Mouse (Mus musculus): ENCODE measurements around the gene St7. TPM values are rescaled to one million over a fixed set of nuclear protein-coding genes. Genes with fewer than 3 reads are reported as not detected.

The St7 gene
- polyA plus RNA-seq (2011; ENCODE audit: insufficient read length, low read depth, missing spikeins), result 20.0 and 23.0 TPM in 2 replicates

DNA sequence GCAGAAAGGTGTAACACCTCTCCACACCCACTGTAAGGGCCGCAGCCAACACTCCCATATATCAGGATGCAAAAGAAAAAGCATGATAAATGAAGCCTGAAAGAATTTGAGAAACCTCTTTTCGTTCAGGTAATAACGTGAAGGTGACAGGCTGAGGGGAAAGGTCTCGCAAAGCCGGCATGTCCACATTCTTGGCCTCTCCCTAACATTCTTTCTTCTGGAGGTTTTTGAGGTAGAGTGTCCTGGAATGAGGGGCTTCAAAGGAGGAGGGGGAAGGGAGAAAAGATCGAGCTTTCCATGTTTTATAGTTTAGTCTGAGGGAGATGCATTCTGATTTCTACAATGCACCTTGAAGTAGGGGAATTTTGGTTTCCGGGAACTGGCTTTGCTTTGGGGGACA lies at the start of gene St7:
Gene St7 (plus strand): TSS at position 287 of the 400 bp plus-strand sequence.
- Histone ChIP-seq H3K4me3 (ENCODE audit: insufficient read depth, low read length) (peak within 1 kb of the TSS; percentile 54), H3K27ac (ENCODE audit: insufficient read depth, low read length) (peak within 1 kb of the TSS; percentile 65), H3K4me1 (ENCODE audit: control insufficient read depth, insufficient read depth, low read length) (no peaks in the 10 kb centered on the region)
- TF ChIP-seq POLR2A (IDR thresholded peaks at IDR 0.05; ENCODE audit: low read depth, low read length) (no peak), CTCF (IDR thresholded peaks at IDR 0.05; ENCODE audit: borderline replicate concordance, insufficient read depth, low read length) (no peak)

DNA sequence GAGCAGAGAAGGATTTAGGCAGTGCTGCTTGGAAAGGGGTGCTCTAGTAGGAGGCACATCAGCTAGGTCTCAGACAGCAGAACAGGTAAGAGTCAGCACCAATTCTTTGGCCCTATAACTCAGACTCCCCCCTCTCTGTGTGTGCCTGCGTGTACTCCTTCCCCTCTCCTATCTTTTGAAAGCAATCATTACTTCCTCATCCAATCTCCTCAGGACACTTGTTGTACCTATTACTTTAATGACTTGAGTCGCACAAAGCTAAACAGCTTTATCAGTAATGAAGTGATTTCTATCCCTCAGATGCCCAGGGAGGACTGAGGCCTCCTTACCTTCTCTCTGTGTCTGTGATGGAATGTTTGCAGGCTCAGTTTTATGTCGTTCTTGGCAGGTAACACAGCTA lies 46.6 kb upstream of the St7 start:
- TF ChIP-seq CTCF (IDR thresholded peaks at IDR 0.05; ENCODE audit: borderline replicate concordance, insufficient read depth, low read length), result no peak
- no peak for TF ChIP-seq POLR2A (IDR thresholded peaks at IDR 0.05; ENCODE audit: low read depth, low read length)
- H3K27ac ChIP-seq (ENCODE audit: insufficient read depth, low read length), result no peak overlapping the region

DNA sequence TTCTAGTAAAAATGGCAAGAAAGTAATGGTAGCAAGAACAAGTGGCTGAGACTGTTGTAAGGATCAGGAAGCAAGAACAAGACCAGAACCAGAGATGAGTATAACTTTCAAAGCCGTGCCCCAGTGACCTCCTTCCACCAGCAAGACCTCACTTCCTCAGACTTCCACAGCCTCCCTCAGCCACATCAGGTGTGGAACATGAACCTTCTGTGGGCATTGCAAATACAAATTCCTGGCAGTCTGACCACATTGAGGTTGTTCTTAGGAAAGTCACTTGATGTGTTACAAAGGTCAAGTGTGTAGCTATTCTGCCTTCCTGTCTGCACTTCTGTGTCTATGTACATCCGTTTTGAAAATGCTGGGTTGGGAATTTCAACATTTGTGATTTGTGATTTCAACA lies 40.6 kb upstream of the St7 start:
- Histone ChIP-seq H3K27ac (ENCODE audit: insufficient read depth, low read length) (no peak overlapping the region), H3K4me3 (ENCODE audit: insufficient read depth, low read length) (no peak overlapping the region), H3K4me1 (ENCODE audit: control insufficient read depth, insufficient read depth, low read length) (no peaks in the 10 kb centered on the region)
- TF ChIP-seq CTCF (IDR thresholded peaks at IDR 0.05; ENCODE audit: borderline replicate concordance, insufficient read depth, low read length) (no peak), POLR2A (IDR thresholded peaks at IDR 0.05; ENCODE audit: low read depth, low read length) (no peak)

More for the DNA sequence above, 46.6 kb upstream of the St7 start:
- H3K4me3 ChIP-seq (ENCODE audit: insufficient read depth, low read length), result no peak overlapping the region
- H3K4me1 ChIP-seq (ENCODE audit: control insufficient read depth, insufficient read depth, low read length), result peaks cover 5% of the 10 kb centered on the region

DNA sequence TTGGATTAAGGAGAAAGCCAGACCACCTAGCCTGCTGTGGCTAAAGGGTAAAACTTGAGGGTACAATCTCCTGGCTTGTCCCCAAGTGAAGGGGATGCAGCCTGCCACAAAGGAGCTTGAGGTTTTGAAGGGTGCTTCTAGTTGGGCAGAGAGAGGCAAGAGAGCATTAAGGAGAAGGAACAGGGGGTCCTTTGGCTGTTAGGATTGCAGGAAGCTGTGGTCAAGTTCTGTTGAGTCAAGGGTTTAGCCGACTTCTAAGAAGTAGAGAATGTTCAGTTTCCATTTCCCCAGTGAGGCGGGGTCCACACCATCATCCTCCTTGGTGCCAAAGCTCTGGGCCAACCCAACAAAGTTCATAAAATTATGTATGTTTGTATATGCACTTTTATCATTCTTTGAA lies 37.7 kb upstream of the St7 start:
- Histone ChIP-seq H3K4me1 (ENCODE audit: control insufficient read depth, insufficient read depth, low read length) (no peaks in the 10 kb centered on the region), H3K27ac (ENCODE audit: insufficient read depth, low read length) (no peak overlapping the region), H3K4me3 (ENCODE audit: insufficient read depth, low read length) (no peak overlapping the region)
- TF ChIP-seq POLR2A (IDR thresholded peaks at IDR 0.05; ENCODE audit: low read depth, low read length) (no peak), CTCF (IDR thresholded peaks at IDR 0.05; ENCODE audit: borderline replicate concordance, insufficient read depth, low read length) (no peak)

DNA sequence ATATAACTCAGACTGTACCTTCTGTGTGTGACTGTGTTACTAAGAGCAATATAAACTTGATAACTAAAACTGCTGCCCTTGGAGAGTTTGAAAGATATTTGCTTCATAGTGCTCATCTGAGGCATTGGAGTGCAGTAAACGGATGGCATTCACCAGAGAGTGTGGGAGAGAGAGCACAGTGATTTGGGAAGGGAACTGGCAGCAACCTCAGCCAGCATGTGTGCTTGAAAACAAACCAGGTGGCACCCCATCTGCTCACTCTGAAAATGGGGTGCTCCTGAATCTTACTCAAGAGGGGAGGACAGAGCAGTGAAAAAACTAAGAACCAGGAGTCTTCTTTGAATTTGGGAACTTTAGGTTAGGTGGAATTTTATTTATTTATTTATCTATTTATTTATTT lies 35.4 kb upstream of the St7 start:
- no peak overlapping the region for H3K4me3 ChIP-seq (ENCODE audit: insufficient read depth, low read length)
- no peaks in the 10 kb centered on the region for H3K4me1 ChIP-seq (ENCODE audit: control insufficient read depth, insufficient read depth, low read length)
- H3K27ac ChIP-seq (ENCODE audit: insufficient read depth, low read length), result no peak overlapping the region
- TF ChIP-seq POLR2A (IDR thresholded peaks at IDR 0.05; ENCODE audit: low read depth, low read length), result no peak
- TF ChIP-seq CTCF (IDR thresholded peaks at IDR 0.05; ENCODE audit: borderline replicate concordance, insufficient read depth, low read length), result no peak

DNA sequence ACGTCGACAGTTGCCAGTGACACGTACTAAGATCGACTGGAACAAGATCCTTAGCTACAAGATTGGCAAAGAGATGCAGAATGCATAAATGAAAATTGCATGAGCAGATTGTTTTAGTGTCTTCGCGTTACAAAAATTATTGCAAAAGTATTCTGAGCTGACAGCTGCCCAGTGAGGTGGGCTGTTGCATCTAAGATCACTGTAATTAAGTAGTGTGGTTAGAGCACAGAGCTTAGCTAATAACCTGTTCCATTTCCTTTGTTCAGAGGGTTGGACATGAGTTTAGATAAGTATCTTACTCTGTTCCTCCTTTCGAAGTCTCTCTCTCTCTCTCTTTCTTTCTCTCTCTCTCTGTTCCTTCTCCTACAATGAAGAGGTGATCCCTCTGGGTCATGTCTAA lies 27.4 kb upstream of the St7 start:
- Histone ChIP-seq H3K27ac (ENCODE audit: insufficient read depth, low read length) (peak overlapping the region; percentile 88), H3K4me3 (ENCODE audit: insufficient read depth, low read length) (no peak overlapping the region), H3K4me1 (ENCODE audit: control insufficient read depth, insufficient read depth, low read length) (peaks cover 7% of the 10 kb centered on the region; the same call in 1 of the 2 replicates)
- TF ChIP-seq CTCF (IDR thresholded peaks at IDR 0.05; ENCODE audit: borderline replicate concordance, insufficient read depth, low read length) (no peak), POLR2A (IDR thresholded peaks at IDR 0.05; ENCODE audit: low read depth, low read length) (no peak)

DNA sequence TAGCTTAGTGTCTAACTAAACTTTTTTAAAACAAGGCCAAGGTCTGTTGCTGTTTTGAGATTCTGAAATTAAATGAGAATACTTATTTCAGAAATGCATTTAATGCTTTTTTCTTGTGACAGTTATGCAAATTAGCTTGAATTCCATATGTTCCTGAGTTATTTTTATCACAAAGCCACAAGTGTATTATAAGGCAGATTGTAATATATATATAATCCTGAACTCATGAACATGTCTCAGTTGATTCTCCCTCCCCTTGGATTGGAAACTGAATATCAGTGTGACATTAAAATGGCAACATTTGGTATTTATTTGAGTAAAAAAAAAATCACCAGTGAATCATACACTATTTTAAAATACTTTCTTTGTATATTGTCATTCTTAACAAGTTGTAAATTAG lies 26.7 kb upstream of the St7 start:
- peaks cover 7% of the 10 kb centered on the region; the same call in 1 of the 2 replicates for H3K4me1 ChIP-seq (ENCODE audit: control insufficient read depth, insufficient read depth, low read length)
- peak overlapping the region; percentile 88 for H3K27ac ChIP-seq (ENCODE audit: insufficient read depth, low read length)
- H3K4me3 ChIP-seq (ENCODE audit: insufficient read depth, low read length), result no peak overlapping the region
- TF ChIP-seq POLR2A (IDR thresholded peaks at IDR 0.05; ENCODE audit: low read depth, low read length) (no peak), CTCF (IDR thresholded peaks at IDR 0.05; ENCODE audit: borderline replicate concordance, insufficient read depth, low read length) (no peak)

DNA sequence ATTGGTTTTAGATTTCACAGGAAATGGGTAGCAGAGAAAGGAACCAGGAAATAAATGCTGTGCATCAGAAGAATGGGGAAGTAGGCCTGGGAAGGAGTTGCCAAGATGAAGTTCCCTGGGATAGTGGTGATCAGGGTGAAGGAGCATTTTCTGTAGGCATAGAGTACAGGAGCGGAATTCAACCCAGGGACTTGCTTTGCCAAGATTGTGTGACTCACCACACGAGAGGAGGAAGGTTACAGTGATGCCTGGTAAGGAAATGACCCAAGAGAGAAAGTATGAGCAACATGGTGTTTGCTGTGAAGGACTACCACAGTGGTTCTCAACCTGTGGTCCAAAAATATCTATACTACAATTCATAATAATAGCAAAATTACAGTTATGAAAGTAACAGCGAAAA lies 24.9 kb upstream of the St7 start:
- Histone ChIP-seq H3K4me3 (ENCODE audit: insufficient read depth, low read length) (no peak overlapping the region), H3K4me1 (ENCODE audit: control insufficient read depth, insufficient read depth, low read length) (peaks cover 7% of the 10 kb centered on the region; the same call in 1 of the 2 replicates), H3K27ac (ENCODE audit: insufficient read depth, low read length) (peak overlapping the region; percentile 59)
- TF ChIP-seq POLR2A (IDR thresholded peaks at IDR 0.05; ENCODE audit: low read depth, low read length), result no peak
- TF ChIP-seq CTCF (IDR thresholded peaks at IDR 0.05; ENCODE audit: borderline replicate concordance, insufficient read depth, low read length), result no peak

DNA sequence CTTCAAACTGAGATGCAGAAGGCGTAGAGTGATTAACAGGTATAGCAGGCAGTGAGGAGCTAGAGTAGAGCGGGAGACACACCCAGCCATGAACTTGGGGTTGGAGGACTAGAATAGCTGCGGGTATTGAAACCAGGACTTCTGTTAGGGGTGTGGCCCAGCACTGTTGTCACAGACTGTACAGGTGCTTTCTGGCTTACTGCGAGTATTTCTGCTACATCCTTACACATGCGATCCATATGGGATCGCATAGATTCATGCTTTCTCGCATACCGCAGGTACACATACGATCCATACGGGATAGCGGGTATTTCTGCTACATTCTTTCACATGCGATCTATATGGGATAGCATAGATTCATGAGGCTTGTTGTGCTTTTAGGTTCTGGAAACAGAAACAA lies 24.4 kb upstream of the St7 start:
- H3K4me3 ChIP-seq (ENCODE audit: insufficient read depth, low read length), result no peak overlapping the region
- peaks cover 7% of the 10 kb centered on the region; the same call in 1 of the 2 replicates for H3K4me1 ChIP-seq (ENCODE audit: control insufficient read depth, insufficient read depth, low read length)
- TF ChIP-seq CTCF (IDR thresholded peaks at IDR 0.05; ENCODE audit: borderline replicate concordance, insufficient read depth, low read length) (no peak), POLR2A (IDR thresholded peaks at IDR 0.05; ENCODE audit: low read depth, low read length) (no peak)
- H3K27ac ChIP-seq (ENCODE audit: insufficient read depth, low read length), result no peak overlapping the region

DNA sequence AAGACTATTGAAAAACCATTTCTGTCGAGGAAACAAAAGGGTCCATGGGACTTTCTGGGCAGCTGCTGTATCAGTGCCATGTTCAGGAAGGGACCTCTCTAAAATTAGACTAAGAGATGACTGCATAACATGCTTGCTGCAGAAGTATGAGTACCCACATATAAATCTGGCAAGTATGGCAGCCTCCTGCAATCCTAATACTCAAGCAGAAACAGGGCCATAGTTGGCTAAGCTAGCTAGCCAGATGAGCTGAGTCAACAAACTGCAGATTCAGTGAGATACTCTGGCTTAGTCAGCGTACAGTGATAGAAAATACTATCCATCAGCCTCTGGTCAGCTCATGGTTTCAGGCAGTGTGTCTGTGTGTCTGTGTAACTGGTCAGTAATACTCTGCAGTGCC lies 22.9 kb upstream of the St7 start:
- Histone ChIP-seq H3K4me1 (ENCODE audit: control insufficient read depth, insufficient read depth, low read length) (peaks cover 7% of the 10 kb centered on the region; the same call in 1 of the 2 replicates), H3K4me3 (ENCODE audit: insufficient read depth, low read length) (no peak overlapping the region), H3K27ac (ENCODE audit: insufficient read depth, low read length) (no peak overlapping the region)
- no peak for TF ChIP-seq CTCF (IDR thresholded peaks at IDR 0.05; ENCODE audit: borderline replicate concordance, insufficient read depth, low read length)
- TF ChIP-seq POLR2A (IDR thresholded peaks at IDR 0.05; ENCODE audit: low read depth, low read length), result no peak

All from embryonic fibroblast, embryonic 13.5 days (primary cell).